Mouse (Mus musculus) left cerebral cortex, adult 2 months (tissue): ENCODE measurements around the gene 2210016F16Rik. TPM values are rescaled to one million over a fixed set of nuclear protein-coding genes. Genes with fewer than 3 reads are reported as not detected.
"Not testable (repeated sequence)": the region's sequence is repeated elsewhere in the genome, so short reads cannot be mapped to it uniquely, and the experiment has no call there.

Source experiments
- DNase-seq, 2 experiments: peaks; one replicate each; pipeline ENCODE4 v3.0.0; 2021 to 2022; ENCODE audit warnings: low spot score in 2 of 2, mixed read lengths in 1 of 2; ENCODE audit errors: extremely low spot score in 1 of 2
- H3K27ac ChIP-seq: fragments of 200-600 bp; 2 replicates; pipeline ENCODE4 v1.8.1; 2022
- H3K4me3 ChIP-seq: fragments of 200-600 bp; 2 replicates; pipeline ENCODE4 v1.8.1; 2022
- CTCF ChIP-seq: fragments of 200-600 bp; IDR thresholded peaks from 2 replicates; pipeline ENCODE4 v1.8.1; 2022; ENCODE audit warnings: antibody characterized with exemption, mild to moderate bottlenecking, moderate library complexity
- intact Hi-C: fragments of 180-260 bp; cut with DNase I; formaldehyde crosslinking; loops from one replicate; pipeline ENCODE4 v1.15.1; 2025
- total RNA-seq, 2 experiments: library from RNA; stranded (reverse); gene quantifications; 2 replicates each; pipeline ENCODE4 v1.2.3; 2021

Gene 2210016F16Rik
- total RNA-seq, 2 experiments from 2014 or later: 7.1 to 7.4 TPM

GRCm38 (mm10) chr13:58372278-58373152 is 12.5 kb downstream of the 2210016F16Rik start:
- no peak for DNase-seq
- no peak for TF ChIP-seq CTCF

DNA sequence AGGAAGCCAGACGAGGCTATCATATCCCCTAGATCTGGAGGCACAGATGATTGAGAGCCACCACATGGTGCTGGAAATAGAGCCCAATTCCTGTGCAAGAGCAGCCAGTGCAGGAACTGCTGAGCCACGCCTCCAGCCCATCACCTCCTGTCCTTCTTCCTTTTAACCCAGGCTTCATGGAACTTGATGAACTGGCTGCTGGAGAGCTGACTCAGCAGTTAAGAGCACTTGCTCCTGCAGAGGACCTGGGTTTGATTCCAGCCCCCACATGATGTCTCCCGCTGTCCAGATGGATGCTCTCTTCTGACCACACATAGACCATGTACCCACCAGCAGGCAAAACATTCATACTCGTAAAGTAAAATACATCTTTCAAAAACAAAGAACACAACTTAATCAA is 16.2 kb downstream of the 2210016F16Rik start:
- H3K27ac ChIP-seq: no peak overlapping the region
- no peak for DNase-seq
- no peak for TF ChIP-seq CTCF
- H3K4me3 ChIP-seq: no peak overlapping the region
- intact Hi-C loops: no loop called here

More at GRCm38 (mm10) chr13:58372278-58373152, 12.5 kb downstream of the 2210016F16Rik start:
- intact Hi-C loops: no loop called here
- no peak overlapping the region for H3K27ac ChIP-seq
- H3K4me3 ChIP-seq: no peak overlapping the region

GRCm38 (mm10) chr13:58367641-58368040 is 17.4 kb downstream of the 2210016F16Rik start:
- no peak for TF ChIP-seq CTCF
- H3K27ac ChIP-seq: no peak overlapping the region
- intact Hi-C loops: no loop called here
- H3K4me3 ChIP-seq: no peak overlapping the region
- DNase-seq: no peak

DNA sequence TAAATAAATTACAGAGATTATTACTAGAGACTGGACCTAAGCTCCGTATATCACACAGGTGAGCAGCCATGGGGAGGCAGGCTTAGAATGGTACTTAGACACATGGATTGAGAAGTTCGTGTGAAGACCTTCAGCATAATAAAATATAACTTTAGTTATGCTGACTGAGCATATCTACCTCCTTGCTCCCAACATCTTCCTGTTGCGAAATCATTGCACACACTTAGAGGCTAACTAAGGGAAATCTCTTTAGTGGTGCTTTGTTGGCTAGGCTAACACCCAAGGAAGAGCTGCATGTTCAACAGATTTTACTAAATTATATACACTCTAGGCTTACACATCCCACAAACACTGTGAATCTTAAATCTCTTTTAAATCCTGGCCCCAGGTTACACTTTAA is 18.7 kb downstream of the 2210016F16Rik start:
- intact Hi-C loops: no loop called here
- Histone ChIP-seq H3K27ac (no peak overlapping the region), H3K4me3 (no peak overlapping the region)
- no peak for DNase-seq
- no peak for TF ChIP-seq CTCF

DNA sequence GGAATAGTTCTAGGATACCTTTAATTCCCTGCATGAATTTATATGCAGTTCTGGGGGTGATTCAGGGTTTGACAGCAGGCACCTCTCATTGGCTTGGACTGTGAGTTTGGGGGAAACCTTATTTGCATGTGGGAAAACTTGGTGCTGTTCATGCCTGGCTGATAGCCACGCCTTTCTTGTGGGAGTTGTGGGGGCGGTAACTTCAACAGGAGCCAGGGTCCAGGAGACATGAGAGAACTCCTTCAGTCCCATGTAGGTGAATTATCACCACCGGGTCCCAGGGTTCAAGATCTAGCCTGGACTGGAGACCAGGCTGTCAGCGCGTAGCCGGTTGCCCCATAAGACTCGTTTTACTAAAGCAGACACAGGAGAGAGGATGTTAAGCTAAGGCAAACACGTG is 19.8 kb downstream of the 2210016F16Rik start:
- DNase-seq, H3K27ac ChIP-seq, H3K4me3 ChIP-seq, intact Hi-C loops: not testable (repeated sequence)

- no peak for TF ChIP-seq CTCF
- Histone ChIP-seq H3K27ac (no peak overlapping the region), H3K4me3 (no peak overlapping the region)
- no peak for DNase-seq
- intact Hi-C loops: no loop called here
These were observed 20.5 kb downstream of the 2210016F16Rik start for GRCm38 (mm10) chr13:58364353-58365175.

GRCm38 (mm10) chr13:58359304-58359653 is 25.7 kb downstream of the 2210016F16Rik start:
- H3K27ac ChIP-seq: no peak overlapping the region
- TF ChIP-seq CTCF: no peak
- intact Hi-C loops: no loop called here

DNA sequence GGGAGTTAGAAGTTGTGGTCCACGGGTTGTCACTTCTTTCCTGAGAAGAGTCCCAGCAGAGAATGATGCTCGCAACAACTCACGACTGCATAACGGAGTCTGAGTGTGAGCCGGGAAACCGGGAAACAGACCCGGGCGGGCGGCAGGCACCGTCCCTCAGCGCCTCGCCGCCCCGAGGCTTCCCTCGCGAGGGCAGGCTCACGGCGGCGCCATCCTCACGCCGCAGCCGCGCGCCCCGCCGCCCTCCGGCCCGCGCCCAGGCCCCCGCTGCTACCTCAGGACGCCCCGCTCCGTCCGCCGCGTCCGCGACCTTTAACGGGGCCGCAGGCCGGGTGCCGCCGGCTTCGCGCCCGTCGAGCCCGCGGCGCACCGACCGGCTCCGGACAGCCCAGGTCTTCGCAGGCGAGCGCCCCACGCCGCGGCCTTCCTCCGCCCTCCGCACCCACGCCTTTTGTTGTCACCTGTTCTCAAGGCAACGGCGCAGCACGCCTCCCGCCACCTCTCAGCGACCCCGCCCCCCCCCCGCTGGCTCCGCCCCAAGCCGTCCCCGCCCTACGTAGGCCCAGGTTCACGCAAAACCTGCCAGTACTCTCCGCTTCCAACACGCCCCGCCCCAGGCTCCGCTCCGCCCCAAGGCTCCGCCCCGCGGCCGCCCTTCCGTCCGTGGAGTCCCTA is 26.3 kb downstream of the 2210016F16Rik start, which contains the start of gene Kif27:
Gene Kif27, minus strand, starts transcription at position 494 of the 675 bp plus-strand sequence.
- DNase-seq: peak; percentile 53 to 69
- intact Hi-C loops: no loop called here
- Histone ChIP-seq H3K27ac (no peak within 1 kb of the TSS), H3K4me3 (peak within 1 kb of the TSS; percentile 54)
- no peak for TF ChIP-seq CTCF

More at GRCm38 (mm10) chr13:58359304-58359653, 25.7 kb downstream of the 2210016F16Rik start:
- DNase-seq: no peak
- H3K4me3 ChIP-seq: peak overlapping the region; percentile 54

DNA sequence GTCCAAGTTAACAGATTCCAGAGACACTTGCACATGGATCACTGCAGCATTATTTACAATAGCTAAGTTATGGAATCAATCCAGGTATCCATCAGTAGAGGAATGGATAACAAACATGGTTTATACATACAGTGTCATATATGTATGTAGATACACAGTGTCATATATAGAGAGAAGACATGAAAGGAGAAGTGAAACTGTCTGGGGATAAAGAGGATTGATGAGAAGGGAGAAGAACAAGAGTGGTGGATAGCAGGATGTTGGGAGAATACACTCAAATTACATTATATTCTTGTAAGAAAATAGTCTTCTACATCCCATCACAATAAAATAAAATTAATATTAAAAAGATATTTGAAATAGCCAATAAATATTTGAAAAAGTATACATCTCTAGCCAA is 32.0 kb downstream of the 2210016F16Rik start:
- intact Hi-C loops: no loop called here
- DNase-seq: no peak
- TF ChIP-seq CTCF: no peak
- no peak overlapping the region for H3K4me3 ChIP-seq
- no peak overlapping the region for H3K27ac ChIP-seq

DNA sequence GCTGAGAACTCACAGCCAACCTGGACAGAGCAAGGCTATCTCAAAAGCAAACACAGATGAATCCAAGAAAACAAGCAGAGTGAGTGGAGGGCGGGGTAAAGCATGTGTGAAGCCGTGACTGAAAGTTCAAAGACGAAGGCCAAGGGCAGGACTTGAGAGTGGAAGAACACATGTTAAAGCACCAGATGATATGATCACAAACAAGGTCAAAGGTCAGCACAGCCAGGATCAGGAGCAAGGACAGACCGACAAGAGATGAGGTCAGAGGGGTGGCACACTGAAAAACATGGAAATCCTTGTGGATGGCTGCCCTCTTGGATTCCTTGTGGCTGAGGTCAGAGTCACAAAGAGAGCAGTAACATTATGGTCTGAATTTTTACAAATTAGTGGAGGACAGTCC is 34.4 kb downstream of the 2210016F16Rik start:
- no peak overlapping the region for H3K27ac ChIP-seq
- intact Hi-C loops: no loop called here
- TF ChIP-seq CTCF: no peak
- H3K4me3 ChIP-seq: no peak overlapping the region
- DNase-seq: no peak

GRCm38 (mm10) chr13:58344505-58344904 is 40.5 kb downstream of the 2210016F16Rik start:
- intact Hi-C loops: no loop called here
- peak in 1 of 2 experiments; percentile 17 for DNase-seq
- TF ChIP-seq CTCF: no peak
- no peak overlapping the region for H3K4me3 ChIP-seq
- H3K27ac ChIP-seq: no peak overlapping the region

- intact Hi-C loops: no loop called here
- no peak overlapping the region for H3K4me3 ChIP-seq
- no peak overlapping the region for H3K27ac ChIP-seq
- no peak for DNase-seq
- no peak for TF ChIP-seq CTCF
These were observed 47.6 kb downstream of the 2210016F16Rik start for GRCm38 (mm10) chr13:58337456-58337855.
